Mouse (Mus musculus) left cerebral cortex, adult 9 months (tissue): Measurements from ENCODE around the gene Fut2.

Experiments
- DNase-seq, 2 experiments: peaks; one replicate each; pipeline ENCODE4 v3.0.0; 2022; ENCODE audit warnings: low spot score in 2 of 2

Gene Fut2

DNA sequence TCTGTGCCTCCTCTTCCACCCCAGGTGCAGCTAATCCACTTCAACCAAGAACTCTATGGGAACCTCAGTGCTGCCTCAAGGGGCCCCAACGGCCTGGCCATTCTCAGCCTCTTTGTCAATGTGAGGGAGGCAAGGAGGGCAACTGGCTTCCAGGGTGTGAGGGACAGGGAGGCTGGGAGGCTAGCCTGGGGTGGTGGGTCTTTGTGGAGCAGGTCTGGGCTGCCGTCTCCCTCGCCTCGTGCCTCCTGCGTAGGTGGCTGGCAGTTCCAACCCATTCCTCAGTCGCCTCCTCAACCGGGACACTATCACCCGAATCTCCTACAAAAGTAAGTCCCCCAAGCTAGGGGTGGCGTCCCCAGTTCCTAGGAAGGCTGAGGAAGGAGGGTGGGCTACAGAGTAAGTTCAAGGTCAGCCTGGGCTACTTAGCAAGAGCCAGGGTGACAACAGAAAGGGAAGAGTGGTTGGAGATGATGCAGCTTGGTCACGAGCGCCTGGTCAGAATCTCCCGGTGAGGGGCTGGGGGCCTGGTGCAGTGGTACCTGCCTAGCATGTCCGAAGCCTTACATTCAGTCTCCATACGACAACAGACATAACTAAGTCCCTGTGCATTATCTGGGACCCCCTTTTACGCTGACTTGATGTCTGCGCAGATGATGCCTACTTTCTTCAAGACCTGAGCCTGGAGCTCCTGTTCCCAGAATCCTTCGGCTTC is 36.8 kb upstream of the Fut2 start:
- no peak for DNase-seq

DNA sequence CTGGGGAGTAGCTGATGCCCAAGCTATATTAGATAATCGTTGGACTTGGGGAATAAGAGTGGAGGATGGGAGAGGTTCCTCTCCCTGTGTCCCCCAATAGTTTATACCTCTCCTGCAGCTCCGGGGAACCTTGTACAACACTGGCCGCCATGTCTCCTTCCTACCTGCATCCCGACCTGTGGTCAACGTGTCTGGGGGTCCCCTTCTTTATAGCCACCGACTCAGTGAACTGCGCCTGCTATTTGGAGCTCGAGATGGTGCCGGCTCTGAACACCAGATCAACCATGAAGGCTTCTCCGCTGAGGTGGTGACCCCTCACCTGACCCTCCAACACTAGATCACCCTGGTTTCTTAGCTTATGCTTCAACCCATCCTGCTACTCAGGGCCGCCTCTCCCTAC is 36.1 kb upstream of the Fut2 start:
- no peak for DNase-seq

DNA sequence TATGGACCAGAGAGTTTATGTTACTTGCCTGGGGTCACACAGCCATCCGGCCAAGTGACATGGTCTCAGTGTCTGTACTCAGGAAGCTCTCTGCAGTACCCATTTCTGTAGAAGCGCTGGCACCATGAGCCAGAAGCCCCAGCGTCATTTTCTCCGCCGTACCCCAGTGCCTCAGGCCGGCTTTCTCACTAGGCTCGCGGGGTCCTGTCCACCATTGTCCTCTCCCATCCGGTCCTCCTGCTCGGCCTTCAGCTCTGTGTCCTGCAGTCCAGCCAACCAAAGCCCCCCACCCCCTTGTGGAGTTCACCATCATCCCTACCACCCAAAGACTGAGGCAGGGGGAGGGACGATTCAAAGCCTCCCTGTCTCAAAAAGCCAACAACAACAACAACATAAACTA is 35.4 kb upstream of the Fut2 start:
- DNase-seq, result no peak

DNA sequence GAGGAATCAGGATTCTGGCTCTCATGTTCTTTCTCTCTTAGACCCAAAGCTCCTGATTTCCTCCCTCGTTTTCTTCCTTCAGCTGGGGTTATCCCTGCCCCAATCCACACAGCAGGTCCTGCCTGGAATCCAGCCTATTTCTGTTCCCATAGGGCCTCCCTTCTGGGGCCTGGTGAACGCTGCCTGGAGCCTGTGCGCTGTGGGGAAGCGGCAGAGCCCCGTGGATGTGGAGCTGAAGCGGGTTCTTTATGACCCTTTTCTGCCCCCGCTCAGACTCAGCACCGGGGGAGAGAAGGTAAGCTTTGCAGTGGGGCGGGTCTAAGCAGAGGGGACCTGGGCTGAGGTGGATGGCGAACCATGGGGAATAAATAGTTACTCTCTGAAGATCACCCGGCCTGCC is 34.9 kb upstream of the Fut2 start:
- peak in 1 of 2 experiments; percentile 54 for DNase-seq

DNA sequence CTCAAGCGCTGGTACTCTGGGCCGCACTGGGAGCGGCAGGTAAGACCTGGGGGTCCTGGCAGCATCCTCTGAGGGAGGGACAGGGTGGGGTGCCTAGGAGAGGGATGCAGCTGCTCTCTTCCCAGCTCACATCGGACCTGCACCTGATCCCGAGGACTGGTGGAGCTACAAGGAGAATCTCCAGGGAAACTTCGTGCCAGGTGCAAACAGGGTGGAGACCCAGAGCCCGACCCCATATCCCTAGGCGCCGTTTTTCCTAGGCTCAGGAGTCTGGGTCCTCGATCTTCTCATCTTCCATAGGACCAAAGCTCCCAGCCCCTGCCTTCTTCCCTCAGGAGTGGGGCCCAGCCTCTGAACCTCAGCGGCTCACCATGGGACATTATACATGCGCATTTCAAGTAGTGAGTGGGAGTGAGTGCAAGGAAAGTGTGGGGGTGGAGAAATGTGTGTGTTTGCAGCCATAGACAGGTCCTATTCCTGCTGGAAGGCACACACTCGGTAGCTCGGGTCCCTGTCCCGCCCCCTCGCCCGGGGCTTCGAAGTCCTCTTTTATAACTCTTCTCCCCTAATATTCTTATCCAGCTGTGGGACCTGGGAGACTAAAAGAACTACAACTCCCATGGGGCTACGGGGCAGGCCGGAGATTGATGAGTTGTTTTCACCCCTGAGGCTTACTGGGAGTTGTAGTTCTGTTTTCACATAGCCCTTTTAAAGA is 34.3 kb upstream of the Fut2 start:
- DNase-seq, result peak; percentile 88 to 91

DNA sequence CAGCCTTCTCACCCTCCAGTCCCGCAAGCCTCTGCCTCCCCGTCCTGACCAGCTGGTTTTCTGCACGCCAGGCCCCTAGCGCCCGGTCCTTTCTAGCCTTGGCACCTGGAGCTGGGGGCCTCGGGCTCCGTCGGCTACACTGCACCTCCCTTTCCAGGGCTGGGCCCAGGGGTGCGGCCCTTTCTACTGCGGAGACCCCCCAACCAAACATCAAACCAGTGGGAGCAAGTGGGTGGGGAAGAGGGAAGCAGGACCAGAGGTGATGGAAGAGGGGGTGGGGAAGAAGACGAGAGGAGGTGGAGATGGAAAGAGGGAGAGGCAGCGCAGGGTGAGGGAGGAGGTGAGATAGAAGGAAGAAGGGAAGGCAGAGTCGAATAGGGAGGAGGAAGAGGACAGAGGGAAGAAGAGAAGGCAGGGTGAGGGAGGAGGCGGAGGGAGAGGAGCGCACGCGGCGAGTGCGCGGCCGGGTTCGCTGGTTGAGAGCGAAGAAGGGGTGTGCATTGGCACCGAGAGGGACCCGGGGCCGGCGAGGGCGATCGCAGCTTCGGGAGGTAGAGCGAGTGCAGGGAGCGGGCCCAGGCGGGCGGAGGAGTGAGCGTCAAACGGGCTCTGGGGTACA is 33.4 kb upstream of the Fut2 start, which contains the start of gene Car11:
Car11 (plus strand) TSS at position 321 of the 619 bp plus-strand sequence.
- DNase-seq, result peak in 1 of 2 experiments; percentile 58

DNA sequence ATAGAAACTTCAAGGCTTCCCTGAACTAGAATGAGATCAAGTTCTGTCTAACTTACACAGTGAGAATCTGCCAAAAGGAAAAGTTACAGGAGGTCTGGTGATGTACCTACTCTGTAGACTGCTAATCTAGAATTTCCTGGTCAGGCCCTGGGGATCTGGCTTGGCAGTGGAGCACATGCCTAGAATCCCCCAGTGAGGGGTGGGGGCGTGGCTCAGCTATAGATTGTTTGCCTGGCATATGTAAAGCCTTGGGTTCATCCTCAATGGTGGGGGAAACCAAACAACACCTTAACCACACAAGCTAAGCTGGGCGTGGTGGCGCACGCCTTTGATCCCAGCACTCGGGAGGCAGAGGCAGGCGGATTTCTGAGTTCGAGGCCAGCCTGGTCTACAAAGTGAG is 31.7 kb upstream of the Fut2 start:
- DNase-seq, result no peak

DNA sequence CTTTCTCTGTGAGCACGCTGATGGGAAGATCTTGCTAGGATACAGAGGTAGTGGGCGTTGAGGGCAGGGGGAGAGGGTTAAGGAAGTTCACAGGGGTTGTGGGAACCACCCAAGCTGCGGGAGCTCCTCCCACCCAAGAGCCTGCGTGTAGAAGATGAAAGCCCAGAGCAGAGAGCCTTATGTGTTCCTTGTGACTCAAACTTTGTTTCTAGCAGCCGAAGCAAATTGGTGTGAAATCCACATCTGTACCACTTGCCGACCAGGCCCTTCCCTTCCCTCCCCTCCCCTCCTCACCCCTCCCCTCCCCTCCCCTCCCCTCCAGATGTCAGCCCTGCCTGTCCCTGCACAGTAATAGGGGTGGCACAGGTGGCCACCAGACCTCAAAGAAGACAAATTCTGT is 28.9 kb upstream of the Fut2 start:
- no peak for DNase-seq

DNA sequence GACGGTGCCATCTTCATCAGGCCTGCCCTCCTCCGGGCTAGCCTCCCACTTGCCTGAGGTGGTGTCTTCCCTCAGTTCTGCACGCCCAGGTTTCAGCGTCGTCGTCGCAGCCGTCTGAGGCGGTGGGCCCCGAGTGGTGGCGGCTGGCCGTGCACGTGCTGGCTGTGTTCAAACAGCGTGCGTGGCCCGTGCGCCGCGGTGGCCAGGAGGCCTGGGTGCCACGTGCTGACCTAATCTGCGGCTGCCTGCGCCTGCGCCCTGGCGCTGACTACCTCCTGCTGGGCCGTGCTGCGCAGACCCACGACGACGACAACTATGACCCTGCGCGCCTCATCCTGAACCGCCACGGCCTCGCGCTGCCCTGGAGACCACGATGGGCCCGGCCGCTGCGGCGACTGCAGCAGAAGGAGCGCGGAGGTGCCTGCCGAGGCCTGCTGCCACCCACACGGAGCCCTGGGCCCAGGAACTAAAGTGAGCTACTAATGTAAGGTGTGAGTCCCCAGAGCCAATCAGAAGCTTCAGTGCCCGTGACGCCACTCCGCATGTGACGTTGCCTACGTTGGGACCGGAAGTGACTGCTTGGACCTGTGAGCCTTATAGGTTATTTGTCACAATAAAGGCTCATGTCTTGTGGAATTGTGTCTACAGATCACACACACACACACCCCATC is 27.9 kb upstream of the Fut2 start, which contains the start of gene Sec1:
Sec1 (minus strand) TSS at position 482 of the 671 bp plus-strand sequence.
- no peak for DNase-seq

DNA sequence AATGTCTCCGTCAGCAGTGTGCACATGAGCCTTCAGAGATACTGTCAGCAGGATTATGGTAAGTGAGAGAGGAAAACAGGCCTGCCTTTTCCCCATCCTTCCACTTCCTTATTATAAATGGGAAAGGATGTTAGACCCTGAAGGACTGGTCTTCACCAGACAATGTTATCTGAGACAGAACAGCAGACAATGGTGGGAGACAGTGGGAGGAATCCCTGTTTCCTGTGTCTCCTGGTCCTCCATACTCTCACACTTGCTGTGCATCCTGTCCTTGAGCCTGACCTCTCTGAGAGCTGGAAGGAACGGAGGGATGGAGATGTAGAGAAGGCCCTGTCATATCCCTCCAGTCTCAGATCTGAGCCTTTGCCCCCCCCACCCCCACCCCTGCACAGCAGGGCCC is 26.2 kb upstream of the Fut2 start:
- no peak for DNase-seq

DNA sequence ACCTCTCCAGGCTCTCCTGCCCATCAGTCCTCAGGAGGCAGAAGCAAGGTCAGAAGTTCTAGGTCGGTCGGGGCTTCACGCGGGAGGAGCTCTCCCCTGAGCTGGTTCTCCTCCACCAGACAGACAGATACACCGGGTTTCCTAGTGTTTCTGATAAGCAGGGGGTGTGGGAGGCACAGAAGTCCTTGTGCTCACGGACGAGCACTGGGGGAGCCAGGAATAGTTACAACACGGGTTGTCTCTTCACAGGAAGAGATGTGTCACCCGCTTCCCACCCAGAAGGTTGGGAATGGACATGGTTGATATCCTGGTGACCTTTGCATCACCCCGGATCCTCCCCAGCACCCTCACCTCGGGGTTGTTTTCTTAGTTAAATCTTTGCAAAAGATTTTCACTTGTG is 23.6 kb upstream of the Fut2 start:
- DNase-seq, result no peak

DNA sequence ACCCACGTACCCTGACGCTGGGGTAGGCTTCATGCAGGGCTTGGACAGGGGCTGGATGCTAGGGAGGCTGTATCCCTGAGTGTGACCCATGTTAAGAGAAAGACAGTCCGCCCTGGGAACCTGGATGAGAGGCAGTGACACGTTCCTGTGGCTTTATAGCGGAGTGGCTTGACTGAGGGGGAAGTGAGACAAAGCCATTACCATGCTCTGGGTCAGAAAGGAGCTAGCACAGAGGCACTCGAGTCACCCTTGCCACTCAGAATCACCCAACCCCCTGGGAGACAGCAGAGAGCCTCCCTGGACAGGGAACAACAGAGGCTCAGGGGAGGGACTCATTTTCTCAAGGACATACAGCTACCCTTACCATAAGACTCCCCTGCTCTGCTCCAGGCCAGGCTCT is 22.9 kb upstream of the Fut2 start:
- DNase-seq, result no peak

DNA sequence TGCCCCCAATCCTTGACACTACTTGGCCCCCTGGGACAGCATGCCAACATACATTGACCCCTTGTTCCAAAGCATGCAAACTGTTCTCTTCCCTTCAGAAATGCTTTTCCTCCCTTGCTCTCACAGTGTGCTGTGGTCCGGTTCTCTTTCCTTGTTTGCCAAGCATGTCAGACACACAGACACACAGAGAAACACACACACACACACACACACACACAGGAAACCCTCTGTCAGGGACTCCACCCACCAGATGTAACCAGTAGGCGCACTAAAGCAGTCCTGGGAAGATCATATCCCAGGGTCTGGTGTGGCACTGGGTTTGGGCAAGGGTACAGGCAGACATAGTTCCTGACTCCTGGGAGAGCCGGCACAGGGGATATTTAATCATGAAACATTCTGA is 20.6 kb upstream of the Fut2 start:
- no peak for DNase-seq

DNA sequence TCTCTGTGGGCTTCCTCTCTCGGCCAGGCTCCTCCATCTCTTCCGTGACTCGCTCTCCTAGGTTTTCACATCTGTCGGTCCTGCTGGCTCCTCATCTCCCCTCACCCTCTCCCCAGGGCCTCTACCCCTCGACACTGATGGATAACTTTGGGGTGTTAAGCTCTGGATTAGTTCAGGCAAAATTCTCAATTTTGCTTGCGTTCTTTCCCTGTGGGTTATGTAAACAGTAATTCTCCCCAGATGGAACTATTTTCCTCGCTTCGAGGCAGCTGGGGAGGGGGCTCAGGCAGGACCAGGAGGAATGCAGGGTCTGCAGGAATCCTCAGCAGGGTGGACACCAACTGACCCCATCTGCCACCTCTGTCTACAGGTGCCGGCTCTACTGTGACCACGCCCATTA is 19.6 kb upstream of the Fut2 start:
- no peak for DNase-seq

DNA sequence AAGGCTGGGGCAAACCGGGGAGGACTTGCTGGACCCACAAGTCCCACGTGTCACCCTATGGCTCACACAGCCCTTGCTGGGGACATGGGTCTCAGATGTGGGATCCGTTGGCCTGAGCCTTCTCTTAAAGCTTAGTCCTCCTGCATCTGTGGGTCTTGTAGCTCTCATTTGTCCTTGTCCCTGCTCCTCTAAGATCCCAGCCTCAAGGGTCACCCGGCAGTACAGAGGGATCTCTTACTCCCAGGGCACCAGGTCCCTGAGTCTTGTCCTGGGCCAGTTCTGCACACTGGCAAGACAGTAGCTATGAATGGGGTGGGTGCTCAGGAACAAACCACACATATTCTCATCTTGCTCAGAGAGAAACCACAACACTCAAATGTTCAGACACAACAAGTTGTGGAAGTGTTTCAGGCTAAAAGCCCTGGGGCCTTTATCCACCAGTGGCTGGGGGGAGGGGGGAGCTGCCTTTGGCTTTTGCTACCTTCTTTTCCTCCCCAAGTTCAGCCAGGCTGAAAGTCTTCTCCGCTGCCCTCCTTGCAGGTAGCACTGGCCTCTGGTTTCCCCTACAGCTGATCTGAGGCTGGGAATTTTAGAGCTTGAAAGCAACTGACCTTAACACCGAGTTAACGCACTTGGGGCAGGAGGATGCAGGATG is 17.3 kb upstream of the Fut2 start, which contains the start of gene Ntn5:
Ntn5 (plus strand) TSS at position 627 of the 655 bp plus-strand sequence.
- no peak for DNase-seq

DNA sequence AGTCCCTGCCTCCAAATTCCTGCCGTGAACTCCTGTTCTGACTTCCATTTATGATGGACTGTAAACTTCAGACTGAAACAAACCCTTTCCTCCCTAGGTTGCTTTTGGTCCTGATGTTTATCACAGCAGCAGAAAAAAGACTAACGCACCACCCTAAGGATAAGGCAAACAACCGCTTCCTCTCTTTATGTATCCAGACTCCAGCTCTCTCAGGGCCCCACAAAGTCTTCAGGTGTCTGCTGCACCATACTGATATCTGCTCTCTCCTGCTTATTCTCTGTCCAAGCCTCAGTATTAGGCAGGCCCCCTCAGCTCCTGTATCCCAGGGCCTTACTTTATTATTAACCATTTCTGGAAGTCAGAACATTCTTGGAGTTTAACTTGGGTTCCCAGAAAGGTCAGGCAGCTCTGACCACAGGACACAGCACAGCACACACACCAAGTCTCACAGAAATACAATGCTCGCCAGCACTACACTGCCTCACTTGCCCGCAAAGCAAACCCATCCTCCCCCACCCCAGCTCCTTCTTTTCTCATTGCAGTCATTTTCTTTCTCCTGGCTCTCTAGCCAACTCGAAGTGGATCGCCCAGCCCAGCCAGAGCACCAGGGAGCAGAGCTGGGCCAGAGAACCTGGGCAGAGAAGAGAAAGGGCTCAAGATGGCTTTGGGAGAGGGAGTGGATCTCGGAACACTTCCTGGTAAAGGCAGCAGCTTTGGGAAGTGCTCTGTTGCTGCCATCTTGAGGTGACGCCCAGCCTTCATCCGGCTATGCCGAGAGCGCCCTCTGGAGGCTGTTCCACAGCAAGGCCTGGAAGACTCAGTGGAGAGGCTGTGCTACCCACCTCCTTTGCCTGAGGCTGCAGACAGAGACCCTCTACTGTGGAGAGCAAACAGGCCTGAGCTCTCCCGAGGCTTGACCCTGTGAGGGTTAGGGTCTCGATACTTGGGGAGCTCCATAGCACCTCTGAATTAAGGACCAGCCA is 16.2 kb upstream of the Fut2 start:
- DNase-seq, result peak in 1 of 2 experiments; percentile 85

DNA sequence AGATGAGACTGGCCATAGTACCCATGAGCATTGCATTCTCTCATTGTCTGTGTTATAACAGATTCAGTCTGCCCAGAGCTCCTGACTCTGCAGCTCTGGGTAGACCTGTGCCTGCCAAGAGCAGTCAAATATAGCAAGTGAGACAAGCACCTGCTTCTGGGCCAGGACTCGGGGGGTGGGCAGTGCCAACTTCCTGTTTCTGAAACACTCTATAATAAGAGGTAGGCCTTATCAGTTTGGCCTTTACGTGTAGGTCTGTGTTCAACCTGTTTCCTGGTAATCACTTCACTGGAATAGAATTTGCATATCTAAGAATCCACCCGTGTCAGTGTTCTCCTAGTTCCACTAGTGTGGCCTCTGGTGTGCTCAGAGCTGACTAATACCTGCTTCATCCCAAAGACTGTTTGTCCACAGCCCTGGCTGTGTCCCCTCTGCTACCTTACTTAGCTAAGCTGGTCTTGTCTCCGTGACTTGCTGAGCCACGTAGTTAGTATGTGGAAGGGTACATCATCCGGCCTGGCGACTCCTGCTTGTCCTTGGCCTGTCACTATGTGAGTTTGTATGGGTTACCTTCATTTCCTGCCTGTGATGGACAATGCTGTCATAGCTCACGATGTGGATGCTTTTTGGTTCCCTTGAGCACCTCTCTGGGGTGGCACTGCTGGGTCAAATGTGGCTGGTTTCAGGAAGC is 15.0 kb upstream of the Fut2 start:
- DNase-seq, result no peak

DNA sequence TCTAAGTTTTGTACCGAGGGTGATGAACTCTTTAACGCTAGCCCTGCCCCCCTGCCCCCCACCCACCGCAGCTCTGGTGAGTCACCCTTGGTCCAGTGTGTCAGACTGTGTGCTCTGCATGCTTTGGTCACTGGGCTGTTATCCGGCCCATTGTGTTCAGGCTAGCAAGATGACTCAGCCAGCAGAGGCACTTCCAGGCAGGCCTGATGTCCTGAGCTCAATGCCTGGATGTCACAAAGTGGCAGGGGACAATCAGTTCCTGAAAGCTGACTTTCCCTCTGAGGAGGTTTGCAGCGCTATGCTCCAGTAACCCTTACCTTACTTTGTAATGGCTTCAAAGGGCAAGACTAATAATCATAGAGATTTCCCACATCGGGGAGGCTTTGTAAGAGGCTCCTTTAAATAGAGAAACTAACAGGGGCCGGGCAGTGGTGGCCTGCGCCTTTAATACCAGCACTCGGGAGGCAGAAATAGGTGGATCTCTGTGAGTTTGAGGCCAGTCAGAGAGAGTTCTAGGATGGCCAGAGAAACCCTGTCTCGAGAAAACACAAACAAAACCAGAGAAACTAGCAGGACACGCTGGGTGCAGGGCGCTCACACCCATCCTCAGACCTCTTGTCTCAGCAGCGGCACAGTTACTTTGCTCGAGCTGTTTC is 13.9 kb upstream of the Fut2 start:
- DNase-seq, result no peak

DNA sequence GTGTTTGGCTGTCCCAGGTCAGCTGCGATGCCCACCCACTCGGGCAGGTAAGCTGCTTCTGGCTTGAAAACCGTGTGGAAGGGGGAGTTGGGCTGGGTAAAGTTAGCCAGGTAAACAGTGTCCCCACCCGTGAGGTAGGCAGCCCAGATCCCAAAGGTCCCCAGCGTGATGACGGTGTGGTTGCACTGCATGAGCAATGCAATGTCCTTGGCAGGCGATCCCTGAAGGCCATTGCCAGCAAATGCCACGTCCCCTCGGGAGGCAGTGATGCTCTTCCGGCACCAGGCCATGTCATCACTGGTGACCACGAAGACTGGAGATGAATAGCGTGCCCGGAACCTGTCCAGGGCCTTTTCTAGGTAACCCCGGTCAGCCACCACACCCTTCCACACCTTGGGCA is 12.3 kb upstream of the Fut2 start:
- no peak for DNase-seq
